Mouse (Mus musculus) activated CD4-positive, CD25-positive, alpha-beta regulatory T cell, adult 4 months (primary cell): ENCODE data around the gene Gm21294. TPM values are rescaled to one million over a fixed set of nuclear protein-coding genes. Genes with fewer than 3 reads are reported as not detected.
"Not testable (repeated sequence)": the region's sequence is repeated elsewhere in the genome, so short reads cannot be mapped to it uniquely, and the experiment has no call there.

Source experiments
- ATAC-seq: one replicate; pipeline ENCODE4 v1.8.0; 2017
- polyA plus RNA-seq, 2 experiments: library from polyadenylated mRNA; unstranded; fragments of 100-300 nt; shearing (Covaris generic); gene quantifications; one replicate each; pipeline ENCODE4 v1.2.1; 2017

Gm21294 gene
- polyA plus RNA-seq: not detected

DNA sequence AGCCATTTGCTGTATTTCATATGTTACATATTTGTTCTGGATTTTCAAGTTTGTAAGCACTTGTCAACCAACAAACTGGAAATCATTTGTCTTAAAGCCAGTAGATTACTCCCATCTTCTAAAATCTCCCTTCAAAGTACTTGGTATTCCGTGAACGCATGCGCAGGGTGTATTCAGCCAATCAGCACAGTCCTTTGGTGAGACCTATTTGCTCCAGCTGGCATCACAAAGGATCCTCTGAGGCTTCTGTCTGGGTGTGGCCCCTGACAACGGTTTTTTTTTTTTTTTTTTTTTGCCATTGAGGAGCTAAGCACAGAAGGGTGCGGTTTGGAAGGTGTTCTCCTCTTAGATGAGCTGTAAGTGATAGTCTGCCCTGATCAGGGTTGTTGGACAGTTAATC lies at the start of gene Gm21294:
Gene Gm21294 (plus strand): TSS at position 301 of the 400 bp plus-strand sequence.
- ATAC-seq: not testable (repeated sequence)

DNA sequence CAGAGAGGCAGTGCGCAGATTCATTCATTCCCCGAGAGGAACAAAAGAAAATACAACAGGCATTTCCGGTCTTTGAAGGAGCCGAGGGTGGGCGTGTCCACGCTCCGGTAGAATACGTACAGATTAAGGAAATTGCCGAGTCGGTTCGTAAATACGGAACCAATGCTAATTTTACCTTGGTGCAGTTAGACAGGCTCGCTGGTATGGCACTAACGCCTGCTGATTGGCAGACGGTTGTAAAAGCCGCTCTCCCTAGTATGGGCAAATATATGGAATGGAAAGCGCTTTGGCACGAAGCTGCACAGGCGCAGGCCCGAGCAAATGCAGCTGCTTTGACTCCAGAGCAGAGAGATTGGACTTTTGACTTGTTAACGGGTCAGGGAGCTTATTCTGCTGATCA lies 73.6 kb downstream of the Gm21294 start:
- ATAC-seq: not testable (repeated sequence)
